Mouse (Mus musculus) olfactory bulb, adult 2 months (tissue): ENCODE data around the gene En1.

Source experiments
- CTCF ChIP-seq: fragments of 200-500 bp; IDR thresholded peaks from 2 replicates; pipeline ENCODE4 v1.5.1; 2012; ENCODE audit warnings: low read depth, mild to moderate bottlenecking, low read length, moderate library complexity; ENCODE audit not compliant: insufficient read depth
- POLR2A ChIP-seq: fragments of 200-500 bp; IDR thresholded peaks from 2 replicates; pipeline ENCODE4 v1.6.1; 2012; ENCODE audit warnings: mild to moderate bottlenecking, low read depth, low read length, moderate library complexity; ENCODE audit not compliant: insufficient read depth

DNA sequence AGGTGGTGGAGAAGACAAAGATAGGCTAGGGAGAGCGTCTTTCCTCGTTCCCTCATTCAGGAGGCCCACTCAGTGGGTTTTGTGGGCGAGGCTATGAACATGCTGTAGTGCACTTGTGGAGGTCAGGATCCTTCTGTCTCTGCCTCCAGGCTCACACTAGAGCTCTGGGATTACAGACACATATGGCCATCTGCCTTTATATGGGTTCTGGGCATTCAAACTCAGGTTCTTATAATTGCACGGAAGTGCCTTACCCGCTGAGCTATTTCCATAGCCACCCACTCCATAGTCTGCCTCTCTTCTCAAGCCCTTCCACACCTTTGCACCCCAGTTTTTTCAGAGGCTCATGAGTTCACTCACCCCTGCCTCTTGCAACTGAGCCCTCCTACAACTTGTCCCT, 42.3 kb upstream of the En1 start:
- TF ChIP-seq POLR2A (no peak), CTCF (no peak)
